8 mouse cellular contexts compared by ENCODE assay signal in genomic region chr11:98924633-98925175, GRCm38 (mm10). TPM values are rescaled to one million over a fixed set of nuclear protein-coding genes. Genes with fewer than 3 reads are reported as not detected.
DNase-seq lines count a peak whose midpoint lies in the region; ATAC-seq and TF ChIP-seq lines count a peak whose summit lies in the region.

No protein-coding gene starts in this region.

- no peak overlapping the region for H3K9ac ChIP-seq in limb, embryonic 13.5 days
- no peak overlapping the region for H3K9ac ChIP-seq in stomach, postnatal 0 days (ENCODE audit: low read length)

- TF ChIP-seq EP300 in stomach, postnatal 0 days (optimal IDR thresholded peaks at IDR 0.05) = no peak

- H3K4me3 ChIP-seq in limb, embryonic 13.5 days = no peak overlapping the region
- H3K4me3 ChIP-seq in stomach, postnatal 0 days (ENCODE audit: low read depth, low read length) = no peak overlapping the region

- peak; percentile 37 for DNase-seq in cerebellum, adult 11-12 months
- no peak for DNase-seq in cerebellum, adult 9-11 months
- DNase-seq in spleen, postnatal 36 days (ENCODE audit: low spot score in 2 of 2) = peak; percentile 66
- no peak for DNase-seq in spleen, adult 12 weeks (ENCODE audit: low spot score)
- DNase-seq in stomach, postnatal 0 days (ENCODE audit: low spot score) = no peak
- no peak for DNase-seq in cerebellum, adult 11 months
- no peak for DNase-seq in layer of hippocampus, postnatal 14 days (ENCODE audit: low spot score in 2 of 2)

- no peak for ATAC-seq in limb, embryonic 13.5 days (ENCODE audit: low FRiP score, low read depth)
- ATAC-seq in stomach, postnatal 0 days (ENCODE audit: low FRiP score, low TSS enrichment) = no peak

- H3K27me3 ChIP-seq in limb, embryonic 13.5 days = no peaks in the 10 kb centered on the region
- no peaks in the 10 kb centered on the region for H3K27me3 ChIP-seq in stomach, postnatal 0 days (ENCODE audit: control insufficient read depth, insufficient read depth, low read length)

- peaks cover 10% of the 10 kb centered on the region for H3K36me3 ChIP-seq in limb, embryonic 13.5 days
- H3K36me3 ChIP-seq in stomach, postnatal 0 days (ENCODE audit: control insufficient read depth, insufficient read depth, low read length) = no peaks in the 10 kb centered on the region

- WGBS in limb, embryonic 13.5 days = 16% methylated on average over 5 of the region's 5 CpGs
- 39% methylated on average over 5 of the region's 5 CpGs for WGBS in stomach, postnatal 0 days

- peak overlapping the region; percentile 58 for H3K4me2 ChIP-seq in limb, embryonic 13.5 days (replicated peaks)
- H3K4me2 ChIP-seq in stomach, postnatal 0 days (replicated peaks; ENCODE audit: low read depth) = no peak overlapping the region

- H3K9me3 ChIP-seq in limb, embryonic 13.5 days = no peaks in the 10 kb centered on the region
- H3K9me3 ChIP-seq in stomach, postnatal 0 days (ENCODE audit: control insufficient read depth, low read length) = no peaks in the 10 kb centered on the region

- peak; percentile 12; the same call in 1 of the 2 replicates for TF ChIP-seq CTCF in stomach, postnatal 0 days (IDR thresholded peaks at IDR 0.05; ENCODE audit: low read depth)

- peak overlapping the region; percentile 94 for H3K27ac ChIP-seq in limb, embryonic 13.5 days
- peak overlapping the region; percentile 88; the same call in 1 of the 2 replicates for H3K27ac ChIP-seq in stomach, postnatal 0 days (replicated peaks)

- H3K4me1 ChIP-seq in limb, embryonic 13.5 days = peaks cover 78% of the 10 kb centered on the region
- peaks cover 31% of the 10 kb centered on the region for H3K4me1 ChIP-seq in stomach, postnatal 0 days (replicated peaks; ENCODE audit: control insufficient read depth, insufficient read depth)

RNA-seq across cellular contexts. Expression of gene Rara, which starts 2.9 kb away (rescaled TPM):
- 46.5 and 49.8 TPM in 2 replicates for polyA plus RNA-seq in limb, embryonic 13.5 days (2015; fragmentation: Nextera tagmentation; extraction: Ambion mirVana)
- polyA plus RNA-seq in stomach, postnatal 0 days (2015; fragmentation: Nextera tagmentation; extraction: Ambion mirVana) = 20.1 and 25.9 TPM in 2 replicates
- 10 to 100 TPM; 20.2 to 20.3 TPM for total RNA-seq in layer of hippocampus, postnatal 14 days (2021)

RNA-seq across cellular contexts. Expression of gene Cdc6, which starts 17.1 kb away (rescaled TPM):
- polyA plus RNA-seq in limb, embryonic 13.5 days (2015; fragmentation: Nextera tagmentation; extraction: Ambion mirVana) = 31.4 and 32.3 TPM in 2 replicates
- 6.6 and 7.0 TPM in 2 replicates for polyA plus RNA-seq in stomach, postnatal 0 days (2015; fragmentation: Nextera tagmentation; extraction: Ambion mirVana)
- total RNA-seq in layer of hippocampus, postnatal 14 days (2021) = under 1 TPM; 0.81 to 0.97 TPM

RNA-seq across cellular contexts. Expression of gene Gjd3, which starts 58.1 kb away (rescaled TPM):
- polyA plus RNA-seq in limb, embryonic 13.5 days (2015; fragmentation: Nextera tagmentation; extraction: Ambion mirVana) = 0.41 and 0.78 TPM in 2 replicates
- 1.9 and 2.1 TPM in 2 replicates for polyA plus RNA-seq in stomach, postnatal 0 days (2015; fragmentation: Nextera tagmentation; extraction: Ambion mirVana)
- total RNA-seq in layer of hippocampus, postnatal 14 days (2021) = 1 to 10 TPM; 2.2 TPM

Comparison
In these comparisons a context has a peak if more than half of its experiments do, and no peak if none do; other contexts are left out.
1. DNase-seq: peak in cerebellum, adult 11-12 months (single experiment) and spleen, postnatal 36 days (2 of 2); none in cerebellum, adult 9-11 months (single experiment), spleen, adult 12 weeks (single experiment), stomach, postnatal 0 days (single experiment), cerebellum, adult 11 months (single experiment) and layer of hippocampus, postnatal 14 days (0 of 2).